Mouse (Mus musculus): ENCODE results near the gene Ccin. TPM values are rescaled to one million over a fixed set of nuclear protein-coding genes. Genes with fewer than 3 reads are reported as not detected.

Ccin gene
- total RNA-seq, 2 experiments from 2014 or later, result not detected

GRCm38 (mm10) chr4:44010893-44011292 is 27.6 kb downstream of the Ccin start:
- no peak for ATAC-seq (replicated peaks; ENCODE audit: low FRiP score, poor library complexity, severe bottlenecking)

- no peak for ATAC-seq (replicated peaks; ENCODE audit: low FRiP score, poor library complexity, severe bottlenecking)
These were observed 28.5 kb downstream of the Ccin start for GRCm38 (mm10) chr4:44011799-44012198.

- peak; percentile 100 for ATAC-seq (replicated peaks; ENCODE audit: low FRiP score, poor library complexity, severe bottlenecking)
These were observed 29.4 kb downstream of the Ccin start for GRCm38 (mm10) chr4:44012376-44013367.

DNA sequence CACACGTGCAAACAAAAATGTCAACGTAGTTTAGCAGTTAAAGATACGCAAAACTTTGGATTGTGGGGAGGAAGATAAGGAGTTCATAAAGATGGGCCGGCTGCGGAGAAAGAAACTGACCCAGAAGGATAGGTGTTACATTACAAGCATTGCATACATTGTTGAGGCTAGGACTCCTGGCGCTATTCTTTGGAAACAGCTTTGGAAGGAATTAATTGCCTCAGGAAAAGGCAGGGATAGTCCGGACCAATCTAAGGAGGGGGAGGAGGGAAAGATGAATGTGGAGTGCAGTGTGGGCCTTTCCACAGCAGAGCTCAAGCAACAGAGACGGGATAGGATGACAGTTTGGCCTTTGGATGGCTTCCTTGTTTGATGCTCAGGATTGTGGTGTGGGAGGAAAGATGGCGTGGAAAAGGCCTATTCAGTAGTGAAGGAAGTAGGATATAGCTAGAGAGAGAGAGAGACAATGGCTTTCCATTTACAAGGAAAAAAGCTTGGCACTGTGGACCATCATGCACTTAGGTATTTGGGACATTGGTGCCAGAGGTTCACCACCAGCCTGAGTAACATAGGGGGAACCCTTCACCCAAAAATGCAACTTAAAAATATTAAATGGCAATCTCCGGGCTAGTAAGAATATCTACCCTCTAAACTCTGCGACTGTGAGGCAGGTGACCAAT is 30.2 kb downstream of the Ccin start:
- no peak for ATAC-seq (replicated peaks; ENCODE audit: low FRiP score, poor library complexity, severe bottlenecking)

GRCm38 (mm10) chr4:44016071-44016470 is 32.8 kb downstream of the Ccin start:
- no peak for ATAC-seq (replicated peaks; ENCODE audit: low FRiP score, poor library complexity, severe bottlenecking)

DNA sequence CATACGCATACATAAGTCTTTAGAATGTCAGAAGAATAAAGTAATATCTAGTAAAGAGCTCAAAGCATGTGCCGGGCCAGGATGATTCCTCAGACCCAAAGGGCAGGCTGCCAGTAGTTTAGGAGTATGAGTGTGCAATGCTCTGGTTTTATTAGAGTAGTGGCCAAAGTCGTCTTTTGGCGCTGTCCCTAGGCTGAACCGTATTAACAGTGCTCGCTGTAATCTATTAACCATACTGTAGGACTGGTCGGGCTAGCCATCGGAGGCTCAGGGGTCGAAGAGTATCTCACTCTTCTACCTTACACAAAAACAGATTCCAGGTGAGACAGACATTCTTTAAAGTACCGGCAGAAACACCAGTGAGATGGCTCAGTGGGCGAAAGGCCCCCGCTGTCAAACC is 33.5 kb downstream of the Ccin start:
- ATAC-seq (replicated peaks; ENCODE audit: low FRiP score, poor library complexity, severe bottlenecking), result no peak

GRCm38 (mm10) chr4:44022323-44022722 is 39.0 kb downstream of the Ccin start:
- no peak for ATAC-seq (replicated peaks; ENCODE audit: low FRiP score, poor library complexity, severe bottlenecking)

GRCm38 (mm10) chr4:44022766-44023165 is 39.5 kb downstream of the Ccin start:
- no peak for ATAC-seq (replicated peaks; ENCODE audit: low FRiP score, poor library complexity, severe bottlenecking)

DNA sequence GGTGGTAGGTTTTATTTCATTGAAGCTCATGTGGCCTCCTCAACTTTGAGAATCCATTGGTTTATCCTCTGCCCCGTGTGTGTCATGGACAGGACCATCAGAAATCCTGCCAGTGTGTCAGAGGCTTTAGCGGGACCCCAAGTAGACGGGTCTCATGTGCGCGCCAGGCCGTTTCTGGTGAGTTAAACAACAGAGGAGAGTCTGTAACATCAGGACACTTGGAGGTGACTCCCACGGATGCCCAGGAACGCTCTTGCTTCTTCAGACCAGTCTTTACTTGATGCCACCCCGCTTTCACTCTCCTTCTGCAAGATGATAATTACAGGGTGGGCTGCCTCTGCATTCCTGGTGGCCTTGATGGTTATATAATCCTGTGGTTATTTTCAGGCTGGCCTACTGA is 40.4 kb downstream of the Ccin start:
- no peak for ATAC-seq (replicated peaks; ENCODE audit: low FRiP score, poor library complexity, severe bottlenecking)

GRCm38 (mm10) chr4:44024241-44024640 is 41.0 kb downstream of the Ccin start:
- no peak for ATAC-seq (replicated peaks; ENCODE audit: low FRiP score, poor library complexity, severe bottlenecking)

DNA sequence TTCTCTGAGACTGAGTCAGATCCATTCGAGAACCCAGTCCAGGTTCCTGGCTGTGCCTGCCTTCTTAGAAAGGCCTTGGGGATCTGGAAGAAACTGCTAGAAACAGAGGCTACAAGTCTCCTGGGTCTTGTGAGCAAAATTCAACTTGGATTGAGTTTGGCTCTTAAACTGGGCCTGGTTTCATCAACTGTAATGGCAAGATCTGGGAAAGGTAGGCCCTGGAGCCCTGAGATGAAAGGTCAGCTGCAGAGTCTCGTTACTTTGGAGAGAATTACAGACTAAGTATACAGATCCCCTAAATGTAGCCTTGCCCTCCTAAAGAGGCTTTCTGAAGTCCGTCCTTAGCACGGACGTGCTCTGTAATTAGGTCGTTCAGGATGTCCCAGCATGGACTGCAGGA is 42.3 kb downstream of the Ccin start:
- no peak for ATAC-seq (replicated peaks; ENCODE audit: low FRiP score, poor library complexity, severe bottlenecking)

DNA sequence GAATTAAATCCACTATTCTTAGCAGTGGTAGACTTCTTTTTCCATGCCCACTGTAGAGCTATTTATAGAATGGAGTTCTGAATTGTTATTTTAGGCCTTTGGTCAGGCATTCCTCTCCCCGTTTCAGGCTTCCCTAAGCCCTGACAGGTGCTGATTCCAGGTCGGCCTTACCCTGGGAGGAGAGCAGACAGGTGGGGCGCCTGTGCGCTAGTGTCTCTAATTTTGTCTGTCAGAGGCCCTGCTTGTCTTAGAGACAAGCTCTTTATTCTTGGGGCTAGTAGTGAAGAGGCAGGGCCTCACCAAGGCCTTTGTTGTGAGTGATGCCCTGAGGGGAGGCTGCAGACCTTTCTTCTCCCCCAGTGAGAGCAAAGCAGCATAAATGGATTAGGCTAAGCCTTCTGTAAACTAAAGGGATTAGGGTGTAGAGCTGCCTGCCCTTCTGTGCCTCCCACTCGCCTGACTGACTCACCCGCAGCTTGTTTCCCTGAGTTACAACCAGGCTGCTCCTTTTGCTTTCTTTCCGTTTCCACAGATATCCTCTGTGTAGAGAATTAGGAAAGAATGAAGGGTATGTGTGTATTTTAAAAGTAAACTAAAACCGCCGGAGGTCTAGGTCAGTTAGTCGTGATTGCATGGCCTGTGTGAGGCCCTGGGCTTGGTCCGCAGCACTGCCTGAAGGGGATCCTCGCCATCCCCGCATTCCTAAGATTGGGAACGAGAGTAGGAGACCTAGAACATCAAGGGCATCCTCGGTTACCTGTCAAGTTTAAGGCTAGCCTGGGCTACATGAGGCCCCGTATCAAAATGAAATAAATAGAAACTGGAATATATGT is 45.2 kb downstream of the Ccin start:
- no peak for ATAC-seq (replicated peaks; ENCODE audit: low FRiP score, poor library complexity, severe bottlenecking)

DNA sequence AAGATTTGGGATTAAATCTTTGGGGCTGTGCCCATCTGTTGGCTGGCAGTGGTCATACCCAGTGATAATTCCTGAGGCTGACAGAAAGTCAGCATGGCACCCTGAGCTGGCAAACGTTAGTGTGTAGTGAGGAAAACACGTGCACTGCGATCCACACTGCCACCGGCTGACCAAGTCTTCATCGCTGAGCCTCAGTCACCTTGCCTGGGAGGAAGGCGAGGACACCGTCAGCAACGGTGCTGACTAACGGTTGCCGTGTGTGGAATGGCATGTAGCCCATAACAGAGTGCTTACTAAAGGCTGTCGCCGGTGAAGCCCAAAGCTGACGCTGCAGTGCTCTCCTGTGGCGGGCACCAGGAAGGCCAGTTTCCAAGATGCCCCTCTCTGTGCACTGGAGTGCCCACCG is 46.4 kb downstream of the Ccin start:
- ATAC-seq (replicated peaks; ENCODE audit: low FRiP score, poor library complexity, severe bottlenecking), result no peak

DNA sequence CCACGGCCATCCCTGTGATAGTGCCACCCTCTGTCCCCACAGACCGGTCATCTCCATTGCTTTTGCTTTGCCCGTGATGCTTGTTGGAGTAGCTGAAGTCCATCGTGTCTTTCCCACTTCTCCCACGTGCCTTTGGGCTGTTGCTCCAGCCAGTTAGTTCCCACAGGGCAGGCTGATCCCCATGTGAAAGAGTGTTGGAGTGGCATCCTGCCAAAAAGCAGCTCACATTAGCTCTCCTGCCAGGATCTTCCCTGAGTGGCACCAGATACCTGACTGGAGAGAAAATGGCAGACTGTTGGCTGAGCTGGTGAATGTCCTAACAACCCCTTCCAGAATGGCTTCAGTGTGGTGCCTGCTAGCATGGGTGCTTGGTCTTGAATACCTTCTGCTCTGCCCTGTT is 48.2 kb downstream of the Ccin start:
- no peak for ATAC-seq (replicated peaks; ENCODE audit: low FRiP score, poor library complexity, severe bottlenecking)

Other genes with a start within 250 kb of the Ccin start
- gene Olfr159, start 212.5 kb upstream of the Ccin start, total RNA-seq (2015; ENCODE audit: low replicate concordance), result not detected in 2 replicates
- not detected in 2 replicates for gene Olfr159, start 212.5 kb upstream of the Ccin start, total RNA-seq (2017; ENCODE audit: low replicate concordance)
- not detected in 2 replicates for gene Olfr156, start 159.6 kb upstream of the Ccin start, total RNA-seq (2015; ENCODE audit: low replicate concordance)
- gene Olfr156, start 159.6 kb upstream of the Ccin start, total RNA-seq (2017; ENCODE audit: low replicate concordance), result not detected in 2 replicates
- not detected in 2 replicates for gene Olfr157, start 143.3 kb upstream of the Ccin start, total RNA-seq (2015; ENCODE audit: low replicate concordance)
- gene Olfr157, start 143.3 kb upstream of the Ccin start, total RNA-seq (2017; ENCODE audit: low replicate concordance), result not detected in 2 replicates
- not detected in 2 replicates for gene Olfr155, start 131.9 kb upstream of the Ccin start, total RNA-seq (2015; ENCODE audit: low replicate concordance)
- not detected in 2 replicates for gene Olfr155, start 131.9 kb upstream of the Ccin start, total RNA-seq (2017; ENCODE audit: low replicate concordance)
- 0.36 and 7.1 TPM in 2 replicates for gene Reck, start 108.0 kb upstream of the Ccin start, total RNA-seq (2015; ENCODE audit: low replicate concordance)
- gene Reck, start 108.0 kb upstream of the Ccin start, total RNA-seq (2017; ENCODE audit: low replicate concordance), result not detected in 2 replicates
- 9.6 and 20.2 TPM in 2 replicates for gene Glipr2, start 26.1 kb upstream of the Ccin start, total RNA-seq (2015; ENCODE audit: low replicate concordance)
- gene Glipr2, start 26.1 kb upstream of the Ccin start, total RNA-seq (2017; ENCODE audit: low replicate concordance), result 10.7 and 16.8 TPM in 2 replicates
- 151 and 166 TPM in 2 replicates for gene Clta, start 21.0 kb downstream of the Ccin start, total RNA-seq (2015; ENCODE audit: low replicate concordance)
- 108 and 147 TPM in 2 replicates for gene Clta, start 21.0 kb downstream of the Ccin start, total RNA-seq (2017; ENCODE audit: low replicate concordance)
- 3.6 and 6.3 TPM in 2 replicates for gene Gne, start 100.7 kb downstream of the Ccin start, total RNA-seq (2015; ENCODE audit: low replicate concordance)
- 2.5 and 7.6 TPM in 2 replicates for gene Gne, start 100.7 kb downstream of the Ccin start, total RNA-seq (2017; ENCODE audit: low replicate concordance)

All from erythroid progenitor cell, adult 5-6 weeks (primary cell).